Mouse (Mus musculus): ENCODE results near the gene Rapsn. TPM values are rescaled to one million over a fixed set of nuclear protein-coding genes. Genes with fewer than 3 reads are reported as not detected.

The Rapsn gene
- polyA plus RNA-seq, 1 experiment from 2014 or later, result 0.91 TPM

GRCm38 (mm10) chr2:91053934-91054382, 18.5 kb downstream of the Rapsn start, which contains the start of gene Psmc3:
Psmc3 (plus strand) TSS chr2:91054009.
- WGBS, result under 1% methylated on average over 40 of the region's 40 CpGs
- peak within 1 kb of the TSS; percentile 90 for H3K4me3 ChIP-seq
- ATAC-seq (ENCODE audit: borderline replicate concordance, extremely low read depth, low FRiP score, low TSS enrichment), result peak; percentile 99
- no peaks in the 10 kb centered on the region for H3K9me3 ChIP-seq
- H3K27ac ChIP-seq, result peak within 1 kb of the TSS; percentile 85
- H3K4me1 ChIP-seq, result peaks cover 10% of the 10 kb centered on the region
- H3K36me3 ChIP-seq, result peaks cover 38% of the 10 kb centered on the region
- peak within 1 kb of the TSS; percentile 84 for H3K9ac ChIP-seq
- peak within 1 kb of the TSS; percentile 90 for H3K4me2 ChIP-seq
- H3K27me3 ChIP-seq, result no peaks in the 10 kb centered on the region

GRCm38 (mm10) chr2:91058435-91058834, 23.0 kb downstream of the Rapsn start:
- 88% methylated on average over 5 of the region's 5 CpGs for WGBS
- no peaks in the 10 kb centered on the region for H3K9me3 ChIP-seq

DNA sequence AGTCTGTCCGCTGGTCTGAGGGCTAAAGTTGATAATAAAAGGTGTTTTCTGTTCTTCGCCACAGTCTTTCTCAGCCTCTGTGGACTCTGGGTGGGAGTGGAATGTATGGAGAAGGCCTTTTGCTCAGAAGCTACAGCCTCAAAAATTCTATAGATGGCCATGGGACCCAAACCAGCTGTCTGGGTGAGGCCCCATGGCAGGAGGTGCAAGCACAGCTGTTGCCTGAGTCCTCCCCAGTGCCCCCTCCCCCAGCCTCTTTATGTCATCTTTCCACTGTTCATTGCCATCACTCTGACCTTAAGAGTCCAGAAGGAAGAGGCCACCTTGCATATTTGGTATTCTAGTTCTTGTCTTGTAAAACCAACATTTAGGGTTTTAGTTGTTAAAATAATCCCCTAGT, 24.0 kb downstream of the Rapsn start:
- peaks cover 91% of the 10 kb centered on the region for H3K36me3 ChIP-seq
- WGBS, result 96% methylated on average over 2 of the region's 2 CpGs
- H3K27ac ChIP-seq, result no peak overlapping the region

More at GRCm38 (mm10) chr2:91058435-91058834, 23.0 kb downstream of the Rapsn start:
- H3K4me3 ChIP-seq, result no peak overlapping the region
- H3K4me2 ChIP-seq, result no peak overlapping the region
- no peak for ATAC-seq (ENCODE audit: borderline replicate concordance, extremely low read depth, low FRiP score, low TSS enrichment)
- H3K4me1 ChIP-seq, result peaks cover 10% of the 10 kb centered on the region
- no peak overlapping the region for H3K9ac ChIP-seq
- H3K36me3 ChIP-seq, result peaks cover 82% of the 10 kb centered on the region
- H3K27ac ChIP-seq, result no peak overlapping the region
- no peaks in the 10 kb centered on the region for H3K27me3 ChIP-seq

GRCm38 (mm10) chr2:91060544-91061355, 25.3 kb downstream of the Rapsn start:
- no peak for ATAC-seq (ENCODE audit: borderline replicate concordance, extremely low read depth, low FRiP score, low TSS enrichment)
- Histone ChIP-seq H3K4me3 (no peak overlapping the region), H3K9me3 (no peaks in the 10 kb centered on the region), H3K9ac (no peak overlapping the region), H3K4me2 (no peak overlapping the region), H3K36me3 (peaks cover 94% of the 10 kb centered on the region), H3K27ac (no peak overlapping the region), H3K27me3 (no peaks in the 10 kb centered on the region), H3K4me1 (no peaks in the 10 kb centered on the region)
- WGBS, result 73% methylated on average over 10 of the region's 10 CpGs

More for the DNA sequence above, 24.0 kb downstream of the Rapsn start:
- Histone ChIP-seq H3K27me3 (no peaks in the 10 kb centered on the region), H3K9ac (no peak overlapping the region), H3K4me2 (no peak overlapping the region), H3K4me3 (no peak overlapping the region), H3K4me1 (peaks cover 10% of the 10 kb centered on the region), H3K9me3 (no peaks in the 10 kb centered on the region)
- no peak for ATAC-seq (ENCODE audit: borderline replicate concordance, extremely low read depth, low FRiP score, low TSS enrichment)

GRCm38 (mm10) chr2:91061849-91062481, 26.5 kb downstream of the Rapsn start:
- H3K27ac ChIP-seq, result peak overlapping the region; percentile 12; the same call in 1 of the 2 replicates
- no peak overlapping the region for H3K9ac ChIP-seq
- H3K4me2 ChIP-seq, result no peak overlapping the region

DNA sequence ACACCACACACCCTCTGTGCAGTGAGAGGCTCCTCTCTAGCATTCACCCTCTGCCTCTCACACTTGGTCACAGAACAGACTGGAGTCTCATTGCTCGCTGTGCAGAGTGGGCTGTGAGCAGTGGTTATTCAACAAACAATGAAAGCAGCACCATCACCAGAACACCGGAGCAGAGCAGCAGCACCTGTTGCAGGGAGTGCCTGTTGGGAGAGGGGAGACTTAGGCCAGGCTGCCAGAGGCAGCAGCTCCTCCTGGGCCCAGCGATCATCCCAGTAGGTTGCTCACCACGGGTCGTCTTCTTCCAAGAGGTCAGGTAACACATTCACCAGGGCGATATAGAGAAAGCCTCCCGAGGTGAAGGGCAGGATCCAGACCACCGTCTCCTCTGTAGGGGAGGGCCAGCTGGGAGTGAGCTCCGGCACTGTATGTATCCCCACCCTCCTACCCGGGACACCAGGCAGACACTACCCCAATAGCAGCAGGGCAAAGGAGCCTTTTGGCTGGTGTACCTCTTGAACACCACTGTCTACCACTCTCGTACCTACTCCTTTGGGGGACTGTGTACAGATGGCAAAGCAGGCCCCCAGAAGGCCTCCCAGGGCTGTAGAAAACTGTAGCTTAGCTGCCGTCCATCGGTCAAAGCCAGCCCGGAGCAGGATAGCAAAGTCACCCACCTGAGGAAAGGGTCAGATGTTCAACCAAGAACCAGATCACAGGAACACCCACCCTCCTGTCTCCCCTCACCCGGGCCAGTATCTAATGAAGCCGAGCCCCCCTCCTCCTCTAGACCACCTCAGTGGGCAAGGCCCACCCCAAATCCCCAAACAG, 27.6 kb downstream of the Rapsn start:
- Histone ChIP-seq H3K4me2 (no peak overlapping the region), H3K4me1 (no peaks in the 10 kb centered on the region), H3K9me3 (no peaks in the 10 kb centered on the region), H3K36me3 (peaks cover 86% of the 10 kb centered on the region), H3K27ac (no peak overlapping the region), H3K9ac (no peak overlapping the region), H3K4me3 (no peak overlapping the region), H3K27me3 (no peaks in the 10 kb centered on the region)
- 89% methylated on average over 16 of the region's 16 CpGs for WGBS
- no peak for ATAC-seq (ENCODE audit: borderline replicate concordance, extremely low read depth, low FRiP score, low TSS enrichment)

More at GRCm38 (mm10) chr2:91061849-91062481, 26.5 kb downstream of the Rapsn start:
- WGBS, result 78% methylated on average over 6 of the region's 6 CpGs
- Histone ChIP-seq H3K27me3 (no peaks in the 10 kb centered on the region), H3K4me1 (no peaks in the 10 kb centered on the region), H3K9me3 (no peaks in the 10 kb centered on the region), H3K36me3 (peaks cover 92% of the 10 kb centered on the region), H3K4me3 (no peak overlapping the region)
- no peak for ATAC-seq (ENCODE audit: borderline replicate concordance, extremely low read depth, low FRiP score, low TSS enrichment)

DNA sequence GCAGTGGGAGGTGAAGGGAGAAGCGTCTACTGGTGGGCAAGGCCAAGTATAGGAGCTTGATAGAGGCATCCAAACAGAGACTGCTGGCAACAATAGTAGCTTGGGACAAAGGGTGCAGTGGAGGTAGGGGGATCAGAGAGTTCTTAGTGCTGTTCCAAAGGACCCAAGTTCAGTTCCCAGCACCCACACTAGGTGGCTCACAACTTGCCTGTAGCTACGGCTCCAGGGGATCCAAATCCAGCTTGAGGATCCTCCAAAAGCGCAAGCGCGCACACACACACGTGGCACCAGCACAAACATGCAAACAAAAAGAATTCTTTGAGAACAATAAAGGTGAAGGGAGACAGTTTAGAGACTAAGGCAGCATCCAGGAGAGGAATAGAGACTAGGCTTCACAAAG, 28.8 kb downstream of the Rapsn start:
- Histone ChIP-seq H3K4me3 (no peak overlapping the region), H3K27ac (no peak overlapping the region), H3K36me3 (peaks cover 74% of the 10 kb centered on the region), H3K9ac (no peak overlapping the region), H3K27me3 (no peaks in the 10 kb centered on the region), H3K4me1 (peaks cover 10% of the 10 kb centered on the region), H3K9me3 (no peaks in the 10 kb centered on the region), H3K4me2 (no peak overlapping the region)
- ATAC-seq (ENCODE audit: borderline replicate concordance, extremely low read depth, low FRiP score, low TSS enrichment), result no peak
- WGBS, result 84% methylated on average over 6 of the region's 6 CpGs

GRCm38 (mm10) chr2:91065544-91065943, 30.1 kb downstream of the Rapsn start:
- Histone ChIP-seq H3K27ac (no peak overlapping the region), H3K4me2 (no peak overlapping the region), H3K36me3 (peaks cover 61% of the 10 kb centered on the region), H3K9ac (no peak overlapping the region), H3K4me3 (no peak overlapping the region), H3K27me3 (no peaks in the 10 kb centered on the region), H3K4me1 (peaks cover 13% of the 10 kb centered on the region), H3K9me3 (no peaks in the 10 kb centered on the region)
- 37% methylated on average over 3 of the region's 3 CpGs for WGBS
- ATAC-seq (ENCODE audit: borderline replicate concordance, extremely low read depth, low FRiP score, low TSS enrichment), result no peak

DNA sequence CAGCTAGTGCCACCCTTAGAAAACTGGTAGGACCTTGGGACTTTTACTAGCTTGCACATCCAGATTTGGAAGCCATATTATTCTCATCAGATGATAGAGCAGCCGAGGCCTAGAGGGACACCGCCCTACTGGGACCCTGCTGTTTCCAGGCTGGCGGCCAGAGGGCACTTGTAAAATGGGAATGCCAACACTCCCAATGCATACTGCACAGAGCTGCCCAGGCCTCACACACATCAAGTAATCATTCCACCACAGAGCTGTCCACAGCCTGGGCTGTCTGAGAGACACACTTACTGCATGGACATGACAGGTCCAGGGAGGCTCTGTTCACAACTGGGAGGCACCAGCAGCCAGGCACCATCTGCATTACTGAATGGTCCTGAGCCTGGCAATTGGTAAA, 31.0 kb downstream of the Rapsn start:
- Histone ChIP-seq H3K4me3 (no peak overlapping the region), H3K27me3 (no peaks in the 10 kb centered on the region), H3K4me2 (no peak overlapping the region), H3K36me3 (peaks cover 52% of the 10 kb centered on the region), H3K9me3 (no peaks in the 10 kb centered on the region), H3K9ac (no peak overlapping the region), H3K4me1 (peaks cover 21% of the 10 kb centered on the region), H3K27ac (no peak overlapping the region)
- ATAC-seq (ENCODE audit: borderline replicate concordance, extremely low read depth, low FRiP score, low TSS enrichment), result no peak
- WGBS, result 86% methylated on average over 3 of the region's 3 CpGs

- no peaks in the 10 kb centered on the region for H3K9me3 ChIP-seq
- WGBS, result 53% methylated on average over 13 of the region's 13 CpGs
- H3K27ac ChIP-seq, result no peak overlapping the region
- H3K9ac ChIP-seq, result peak overlapping the region; percentile 65; the same call in 1 of the 2 replicates
- ATAC-seq (ENCODE audit: borderline replicate concordance, extremely low read depth, low FRiP score, low TSS enrichment), result no peak
- H3K4me3 ChIP-seq, result peak overlapping the region; percentile 60
- peak overlapping the region; percentile 78 for H3K4me2 ChIP-seq
- peaks cover 34% of the 10 kb centered on the region for H3K36me3 ChIP-seq
- H3K27me3 ChIP-seq, result no peaks in the 10 kb centered on the region
- H3K4me1 ChIP-seq, result peaks cover 21% of the 10 kb centered on the region
Measured at GRCm38 (mm10) chr2:91068162-91068871, 32.9 kb downstream of the Rapsn start.

GRCm38 (mm10) chr2:91068872-91069165, 33.4 kb downstream of the Rapsn start:
- Histone ChIP-seq H3K36me3 (peaks cover 29% of the 10 kb centered on the region), H3K4me3 (peak overlapping the region; percentile 60), H3K4me1 (peaks cover 21% of the 10 kb centered on the region), H3K9ac (peak overlapping the region; percentile 65), H3K27ac (0 out of 2 replicates have a peak overlapping the region, but pooled peaks have one; percentile 87), H3K27me3 (no peaks in the 10 kb centered on the region), H3K9me3 (no peaks in the 10 kb centered on the region), H3K4me2 (peak overlapping the region; percentile 78)
- 50% methylated on average over 6 of the region's 6 CpGs for WGBS
- ATAC-seq (ENCODE audit: borderline replicate concordance, extremely low read depth, low FRiP score, low TSS enrichment), result no peak
